Mouse (Mus musculus) ES-E14 (cell line): Measurements from ENCODE around the gene Nrg3. TPM values are rescaled to one million over a fixed set of nuclear protein-coding genes. Genes with fewer than 3 reads are reported as not detected.
"Not testable (repeated sequence)": the region's sequence is repeated elsewhere in the genome, so short reads cannot be mapped to it uniquely, and the experiment has no call there.

ENCODE experiments used
- DNase-seq: peaks from one replicate; pipeline ENCODE4 v3.0.0-alpha.2; 2013; ENCODE audit warnings: low read depth, low spot score
- H3K27ac ChIP-seq: 2 replicates; pipeline ENCODE4 v1.5.1; 2012; ENCODE audit warnings: low read depth, mild to moderate bottlenecking, low read length, moderate library complexity, mixed read lengths; ENCODE audit not compliant: poor library complexity, insufficient read depth, severe bottlenecking
- H3K36me3 ChIP-seq: 2 replicates; pipeline ENCODE4 v1.6.1; 2012; ENCODE audit warnings: mild to moderate bottlenecking, low read length, moderate library complexity, mixed read lengths; ENCODE audit not compliant: control insufficient read depth, poor library complexity, insufficient read depth, severe bottlenecking
- H3K4me1 ChIP-seq, 2 experiments: fragments of 150-350 bp in 1 of 2; sonication (generic) in 1 of 2; 2 replicates each; pipeline ENCODE4 v1.6.1; 2012; ENCODE audit warnings: low read length in 2 of 2, mild to moderate bottlenecking in 1 of 2, mixed read lengths in 1 of 2; ENCODE audit not compliant: control insufficient read depth in 2 of 2, insufficient read depth in 2 of 2, poor library complexity in 1 of 2
- H3K4me3 ChIP-seq, 2 experiments: fragments of 150-350 bp in 1 of 2; sonication (generic) in 1 of 2; 2 replicates each; pipeline ENCODE4 v1.5.1; 2012; ENCODE audit warnings: low read length in 2 of 2, low read depth in 1 of 2, mild to moderate bottlenecking in 1 of 2, mixed read lengths in 1 of 2; ENCODE audit not compliant: insufficient read depth in 1 of 2, poor library complexity in 1 of 2, severe bottlenecking in 1 of 2
- H3K9ac ChIP-seq: 2 replicates; pipeline ENCODE4 v1.6.1; 2012; ENCODE audit warnings: low read depth, mild to moderate bottlenecking, low read length, mixed read lengths; ENCODE audit not compliant: poor library complexity, insufficient read depth, severe bottlenecking
- H3K9me3 ChIP-seq: fragments of 150-350 bp; sonication (generic); 2 replicates; pipeline ENCODE4 v1.6.1; 2012; ENCODE audit warnings: low read depth, mild to moderate bottlenecking, low read length; ENCODE audit not compliant: control insufficient read depth, insufficient read depth
- CHD2 ChIP-seq: IDR thresholded peaks from 2 replicates; pipeline ENCODE4 v1.6.1; 2014; ENCODE audit warnings: mild to moderate bottlenecking, low read depth, low read length, inconsistent platforms
- HCFC1 ChIP-seq: IDR thresholded peaks from 2 replicates; pipeline ENCODE4 v1.6.1; 2012; ENCODE audit warnings: low read length, inconsistent platforms, borderline replicate concordance; ENCODE audit not compliant: insufficient read depth
- MAFK ChIP-seq: IDR thresholded peaks from 2 replicates; pipeline ENCODE4 v1.6.1; 2014; ENCODE audit warnings: mild to moderate bottlenecking, low read depth, low read length, inconsistent platforms; ENCODE audit not compliant: insufficient read depth
- ZC3H11A ChIP-seq: IDR thresholded peaks from 2 replicates; pipeline ENCODE4 v1.6.1; 2012; ENCODE audit warnings: low read depth, mild to moderate bottlenecking, inconsistent platforms, low read length, borderline replicate concordance
- ZNF384 ChIP-seq: IDR thresholded peaks from 2 replicates; pipeline ENCODE4 v1.6.1; 2012; ENCODE audit warnings: low read depth, low read length, inconsistent platforms
- in situ Hi-C, 2 experiments: fragments of 600-800 bp; cut with MboI; formaldehyde crosslinking; loops; one replicate each; pipeline ENCODE4 v1.15.1; 2025; ENCODE audit warnings: low sequenced_read_pairs in 2 of 2, inconsistent platforms in 1 of 2; ENCODE audit not compliant: unreplicated experiment in 2 of 2
- total RNA-seq: library from RNA; depleted of rRNA; stranded (reverse); fragments of 300-350 nt; gene quantifications from 2 replicates; pipeline ENCODE4 v1.2.3, GENCODE M21; 2012

The Nrg3 gene
- total RNA-seq, 1 experiment: not detected

DNA sequence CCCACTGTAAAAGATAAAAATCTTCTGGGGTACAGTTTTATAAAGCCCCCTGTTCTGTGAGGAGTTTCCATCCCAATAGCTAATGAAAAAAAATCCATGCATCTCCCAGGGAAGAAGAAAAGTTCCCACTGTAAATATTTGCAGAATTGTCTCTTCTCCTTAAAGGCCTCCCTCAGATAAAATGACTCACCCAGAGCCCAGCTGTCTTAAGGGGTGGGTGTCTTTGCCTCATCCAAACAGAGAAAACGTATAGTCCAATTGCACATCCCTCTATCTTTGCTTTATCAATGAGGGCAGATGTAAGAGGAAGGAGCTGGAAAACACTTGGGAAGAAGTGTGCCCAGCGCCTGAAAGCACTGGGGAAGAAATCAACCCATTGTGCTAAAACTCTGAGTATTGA, 1028.1 kb downstream of the Nrg3 start:
- Histone ChIP-seq H3K4me3 (no peak overlapping the region), H3K27ac (no peak overlapping the region), H3K36me3 (no peaks in the 10 kb centered on the region), H3K9ac (no peak overlapping the region), H3K9me3 (no peaks in the 10 kb centered on the region), H3K4me1 (no peaks in the 10 kb centered on the region)
- no peak for DNase-seq
- in situ Hi-C loops: no loop called here
- TF ChIP-seq ZNF384 (no peak), ZC3H11A (no peak), HCFC1 (no peak)

- Histone ChIP-seq H3K27ac (no peak overlapping the region), H3K9ac (no peak overlapping the region), H3K4me1 (no peaks in the 10 kb centered on the region), H3K9me3 (no peaks in the 10 kb centered on the region), H3K36me3 (no peaks in the 10 kb centered on the region), H3K4me3 (no peak overlapping the region)
- no peak for TF ChIP-seq MAFK
- no peak for TF ChIP-seq HCFC1
- no peak for TF ChIP-seq CHD2
- no peak for TF ChIP-seq ZNF384
- no peak for TF ChIP-seq ZC3H11A
- in situ Hi-C loops: no loop called here
- no peak for DNase-seq
Observed at GRCm38 (mm10) chr14:38433793-38434589, 1038.9 kb downstream of the Nrg3 start.

DNA sequence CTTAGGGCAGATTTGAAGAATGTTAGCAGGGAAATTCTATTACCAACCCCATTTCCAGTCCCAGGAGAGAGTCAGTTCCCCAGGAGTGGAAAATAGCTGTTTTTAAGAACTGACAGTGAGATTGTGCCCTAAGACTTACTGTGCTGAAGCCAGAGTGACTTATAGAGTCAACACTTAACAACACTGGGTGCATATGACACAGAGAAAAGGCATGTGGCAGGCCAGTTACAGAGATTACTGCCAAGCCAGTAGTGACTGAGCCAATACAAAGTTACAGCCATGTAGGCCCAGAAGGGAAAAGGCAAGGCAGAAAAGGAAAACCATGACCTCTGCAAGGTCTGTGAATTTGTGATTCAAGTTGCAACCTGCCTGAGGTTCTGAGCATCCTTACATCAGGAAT, 1098.2 kb downstream of the Nrg3 start:
- TF ChIP-seq ZC3H11A (no peak), ZNF384 (no peak), MAFK (no peak), CHD2 (no peak), HCFC1 (no peak)
- no peak overlapping the region for H3K4me3 ChIP-seq
- H3K9ac ChIP-seq: no peak overlapping the region
- no peaks in the 10 kb centered on the region for H3K9me3 ChIP-seq
- in situ Hi-C loops: no loop called here
- H3K4me1 ChIP-seq: no peaks in the 10 kb centered on the region
- no peak overlapping the region for H3K27ac ChIP-seq
- DNase-seq: no peak
- no peaks in the 10 kb centered on the region for H3K36me3 ChIP-seq

- DNase-seq: no peak
- no peak overlapping the region for H3K9ac ChIP-seq
- H3K4me1 ChIP-seq: no peaks in the 10 kb centered on the region
- no peaks in the 10 kb centered on the region for H3K36me3 ChIP-seq
- TF ChIP-seq CHD2 (no peak), HCFC1 (no peak), MAFK (no peak), ZC3H11A (no peak), ZNF384 (no peak)
- in situ Hi-C loops: no loop called here
- no peak overlapping the region for H3K27ac ChIP-seq
- no peak overlapping the region for H3K4me3 ChIP-seq
- H3K9me3 ChIP-seq: no peaks in the 10 kb centered on the region
Observed at GRCm38 (mm10) chr14:38340967-38341366, 1131.9 kb downstream of the Nrg3 start.

DNA sequence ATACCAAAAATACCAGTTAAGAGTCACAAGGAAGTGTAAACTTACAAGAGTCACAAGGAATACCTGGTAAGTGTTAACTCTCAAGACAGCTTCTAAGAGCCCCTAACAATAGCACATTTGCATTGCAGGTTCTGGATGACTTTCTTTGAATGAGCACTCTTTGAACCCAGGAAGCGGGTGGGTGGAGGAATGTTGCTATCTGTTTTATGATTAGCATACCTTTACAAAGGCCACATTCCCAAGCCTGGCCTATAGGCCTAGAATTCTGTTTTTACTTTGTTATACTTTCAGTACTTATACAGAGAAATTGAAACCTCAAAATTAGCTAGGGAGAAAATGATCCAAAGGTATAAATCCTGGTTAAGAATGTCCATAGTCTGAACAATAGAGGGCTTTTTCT, 1150.0 kb downstream of the Nrg3 start:
- DNase-seq, H3K9me3 ChIP-seq, H3K4me1 ChIP-seq, H3K9ac ChIP-seq, H3K4me3 ChIP-seq, H3K36me3 ChIP-seq, in situ Hi-C loops: not testable (repeated sequence)
- H3K27ac ChIP-seq: peak overlapping the region; percentile 40; the same call in 1 of the 2 replicates
